ENCODE assay signal across 12 mouse cellular contexts in the genomic region with DNA sequence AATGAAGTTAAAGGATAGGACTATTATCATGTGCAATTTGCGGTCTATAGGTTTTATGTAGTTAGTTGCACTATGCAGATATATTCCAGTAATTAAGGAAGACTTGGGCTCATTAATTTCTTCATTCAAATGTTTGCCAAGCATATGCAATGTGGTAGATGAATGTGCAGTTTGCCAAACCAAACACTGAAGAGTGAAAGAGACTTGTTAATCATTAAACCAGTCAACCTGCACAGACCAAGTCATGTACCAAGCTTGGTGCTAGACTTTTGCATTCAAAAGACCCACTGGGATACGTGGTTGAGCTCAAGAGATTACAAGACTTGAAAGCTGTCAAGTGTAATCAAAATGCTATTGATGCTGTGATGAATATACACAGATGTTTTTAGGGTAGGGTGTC. TPM values are rescaled to one million over a fixed set of nuclear protein-coding genes. Genes with fewer than 3 reads are reported as not detected.
A peak's percentile ranks its signal among the peaks of the same experiment; 100 is the strongest.
DNase-seq lines count a peak whose midpoint lies in the region; ATAC-seq lines count a peak whose summit lies in the region.
"Had no signal": no experiment of that assay in that cellular context is flagged by ENCODE, and none has a peak within 500 bp of the region (broad histone marks: within the 10 kb centered on the region; RNA-seq: fewer than 3 reads in every experiment).

No protein-coding gene starts in this region.

- 0 out of 2 replicates have a peak, but pooled peaks cover 5% of the 10 kb centered on the region for H3K27me3 ChIP-seq in embryonic facial prominence, embryonic 13.5 days
- peaks cover 5% of the 10 kb centered on the region; the same call in 1 of the 2 replicates for H3K27me3 ChIP-seq in embryonic facial prominence, embryonic 10.5 days (replicated peaks; ENCODE audit: low read depth, poor library complexity, severe bottlenecking)
- no peaks in the 10 kb centered on the region for H3K27me3 ChIP-seq in kidney, embryonic 16.5 days (ENCODE audit: insufficient read depth, low read length)
- no peaks in the 10 kb centered on the region for H3K27me3 ChIP-seq in kidney, embryonic 14.5 days (ENCODE audit: control insufficient read depth, insufficient read depth, low read length)
- H3K27me3 ChIP-seq in neural tube, embryonic 15.5 days (replicated peaks): no peaks in the 10 kb centered on the region
- H3K27me3 ChIP-seq: limb, embryonic 13.5 days had no signal

- H3K36me3 ChIP-seq in embryonic facial prominence, embryonic 13.5 days: no peaks in the 10 kb centered on the region
- 0 out of 2 replicates have a peak, but pooled peaks cover 2% of the 10 kb centered on the region for H3K36me3 ChIP-seq in embryonic facial prominence, embryonic 10.5 days (replicated peaks)
- no peaks in the 10 kb centered on the region for H3K36me3 ChIP-seq in kidney, embryonic 16.5 days (ENCODE audit: insufficient read depth, low read length)
- H3K36me3 ChIP-seq in kidney, embryonic 14.5 days (ENCODE audit: control insufficient read depth, insufficient read depth, low read length): no peaks in the 10 kb centered on the region; the same call in 1 of the 2 replicates
- H3K36me3 ChIP-seq in neural tube, embryonic 15.5 days: no peaks in the 10 kb centered on the region
- H3K36me3 ChIP-seq: limb, embryonic 13.5 days had no signal

- ATAC-seq in embryonic facial prominence, embryonic 13.5 days (ENCODE audit: insufficient number of reproducible peaks, insufficient read depth, low FRiP score, low TSS enrichment, low read depth): no peak
- ATAC-seq in kidney, embryonic 16.5 days (ENCODE audit: low FRiP score, low TSS enrichment): no peak; the same call in 1 of the 2 replicates
- ATAC-seq in kidney, embryonic 14.5 days (ENCODE audit: low FRiP score, low TSS enrichment): no peak
- ATAC-seq in neural tube, embryonic 15.5 days (ENCODE audit: low FRiP score): no peak

- H3K4me3 ChIP-seq in embryonic facial prominence, embryonic 13.5 days: no peak overlapping the region
- no peak overlapping the region for H3K4me3 ChIP-seq in embryonic facial prominence, embryonic 10.5 days
- no peak overlapping the region for H3K4me3 ChIP-seq in kidney, embryonic 16.5 days (ENCODE audit: low read length)
- no peak overlapping the region for H3K4me3 ChIP-seq in kidney, embryonic 14.5 days (ENCODE audit: low read length)
- H3K4me3 ChIP-seq in neural tube, embryonic 15.5 days (replicated peaks): no peak overlapping the region

- H3K4me2 ChIP-seq in embryonic facial prominence, embryonic 13.5 days: 0 out of 2 replicates have a peak overlapping the region, but pooled peaks have one; percentile 44
- H3K4me2 ChIP-seq in kidney, embryonic 16.5 days (replicated peaks; ENCODE audit: low read depth, low read length): peak overlapping the region; percentile 51; the same call in 1 of the 2 replicates
- H3K4me2 ChIP-seq in kidney, embryonic 14.5 days (replicated peaks; ENCODE audit: low read depth, low read length): no peak overlapping the region
- H3K4me2 ChIP-seq in neural tube, embryonic 15.5 days: peak overlapping the region; percentile 47; the same call in 1 of the 2 replicates

- DNase-seq in embryonic facial prominence, embryonic 10.5 days (ENCODE audit: low spot score): no peak
- DNase-seq in neural tube, embryonic 10.5 days (ENCODE audit: extremely low spot score, low spot score): no peak
- no peak for DNase-seq in embryo, embryonic 9.5 days (ENCODE audit: extremely low spot score)
- DNase-seq in gastrocnemius, postnatal 10 days: no peak

- H3K9ac ChIP-seq in embryonic facial prominence, embryonic 13.5 days: no peak overlapping the region
- H3K9ac ChIP-seq in kidney, embryonic 16.5 days (replicated peaks; ENCODE audit: low read length): no peak overlapping the region
- no peak overlapping the region for H3K9ac ChIP-seq in kidney, embryonic 14.5 days (ENCODE audit: low read depth, low read length)
- no peak overlapping the region for H3K9ac ChIP-seq in neural tube, embryonic 15.5 days (replicated peaks)

- WGBS in embryonic facial prominence, embryonic 13.5 days: 71% methylated on average over 2 of the region's 2 CpGs
- WGBS in embryonic facial prominence, embryonic 10.5 days: 77% methylated on average over 2 of the region's 2 CpGs
- 68% methylated on average over 2 of the region's 2 CpGs for WGBS in kidney, embryonic 16.5 days
- 74% methylated on average over 2 of the region's 2 CpGs for WGBS in kidney, embryonic 14.5 days
- 71% methylated on average over 2 of the region's 2 CpGs for WGBS in neural tube, embryonic 15.5 days

- no peaks in the 10 kb centered on the region for H3K4me1 ChIP-seq in embryonic facial prominence, embryonic 13.5 days
- H3K4me1 ChIP-seq in embryonic facial prominence, embryonic 10.5 days: no peaks in the 10 kb centered on the region
- no peaks in the 10 kb centered on the region for H3K4me1 ChIP-seq in kidney, embryonic 16.5 days (ENCODE audit: insufficient read depth, low read length)
- H3K4me1 ChIP-seq in kidney, embryonic 14.5 days (ENCODE audit: control insufficient read depth, insufficient read depth, low read length): no peaks in the 10 kb centered on the region
- 0 out of 2 replicates have a peak, but pooled peaks cover 4% of the 10 kb centered on the region for H3K4me1 ChIP-seq in neural tube, embryonic 15.5 days
- H3K4me1 ChIP-seq: forebrain, embryonic 13.5 days had no signal

- no peak overlapping the region for H3K27ac ChIP-seq in embryonic facial prominence, embryonic 13.5 days
- H3K27ac ChIP-seq in embryonic facial prominence, embryonic 10.5 days (replicated peaks): no peak overlapping the region
- no peak overlapping the region for H3K27ac ChIP-seq in kidney, embryonic 16.5 days (ENCODE audit: low read length)
- no peak overlapping the region for H3K27ac ChIP-seq in kidney, embryonic 14.5 days (ENCODE audit: low read depth, low read length)
- no peak overlapping the region for H3K27ac ChIP-seq in neural tube, embryonic 15.5 days (replicated peaks)

- H3K9me3 ChIP-seq in embryonic facial prominence, embryonic 13.5 days: no peaks in the 10 kb centered on the region
- H3K9me3 ChIP-seq in embryonic facial prominence, embryonic 10.5 days: no peaks in the 10 kb centered on the region
- H3K9me3 ChIP-seq in kidney, embryonic 16.5 days (ENCODE audit: low read length): no peaks in the 10 kb centered on the region
- no peaks in the 10 kb centered on the region for H3K9me3 ChIP-seq in kidney, embryonic 14.5 days (ENCODE audit: control insufficient read depth, low read length)
- no peaks in the 10 kb centered on the region for H3K9me3 ChIP-seq in neural tube, embryonic 15.5 days (replicated peaks)
- H3K9me3 ChIP-seq: forebrain, embryonic 13.5 days; limb, embryonic 13.5 days had no signal

RNA-seq across cellular contexts. Expression of a gene that starts 0.6 kb away (rescaled TPM):
- polyA plus RNA-seq in embryonic facial prominence, embryonic 13.5 days (2015; fragmentation: Nextera tagmentation; extraction: Ambion mirVana): 21.5 and 24.9 TPM in 2 replicates
- 22.6 and 24.8 TPM in 2 replicates for polyA plus RNA-seq in embryonic facial prominence, embryonic 10.5 days (2016; fragmentation: Nextera tagmentation; extraction: Ambion mirVana)
- polyA plus RNA-seq in kidney, embryonic 16.5 days (2015; fragmentation: Nextera tagmentation; extraction: Ambion mirVana): 39.1 and 40.4 TPM in 2 replicates
- polyA plus RNA-seq in kidney, embryonic 14.5 days (2014; fragmentation: Nextera tagmentation; extraction: Ambion mirVana): 36.1 and 45.4 TPM in 2 replicates
- polyA plus RNA-seq in neural tube, embryonic 15.5 days (2015; fragmentation: Nextera tagmentation; extraction: Ambion mirVana): 32.9 and 34.0 TPM in 2 replicates
- 10 to 100 TPM; 13.6 to 13.9 TPM for total RNA-seq in gastrocnemius, postnatal 10 days (2021)

RNA-seq across cellular contexts. Expression of a gene that starts 26.2 kb away (rescaled TPM):
- 2.0 and 2.2 TPM in 2 replicates for polyA plus RNA-seq in embryonic facial prominence, embryonic 13.5 days (2015; fragmentation: Nextera tagmentation; extraction: Ambion mirVana)
- 0.86 and 1.4 TPM in 2 replicates for polyA plus RNA-seq in embryonic facial prominence, embryonic 10.5 days (2016; fragmentation: Nextera tagmentation; extraction: Ambion mirVana)
- polyA plus RNA-seq in kidney, embryonic 16.5 days (2015; fragmentation: Nextera tagmentation; extraction: Ambion mirVana): 2.4 and 3.0 TPM in 2 replicates
- 2.2 and 4.0 TPM in 2 replicates for polyA plus RNA-seq in kidney, embryonic 14.5 days (2014; fragmentation: Nextera tagmentation; extraction: Ambion mirVana)
- 1.4 and 1.7 TPM in 2 replicates for polyA plus RNA-seq in neural tube, embryonic 15.5 days (2015; fragmentation: Nextera tagmentation; extraction: Ambion mirVana)
- 10 to 100 TPM in 1 of 2 experiments, 1 to 10 TPM in 1; 9.5 to 10.3 TPM for total RNA-seq in gastrocnemius, postnatal 10 days (2021)

RNA-seq across cellular contexts. Expression of a gene that starts 56.8 kb away (rescaled TPM):
- polyA plus RNA-seq in embryonic facial prominence, embryonic 13.5 days (2015; fragmentation: Nextera tagmentation; extraction: Ambion mirVana): 0.27 and 0.48 TPM in 2 replicates
- 0.39 and 0.71 TPM in 2 replicates for polyA plus RNA-seq in embryonic facial prominence, embryonic 10.5 days (2016; fragmentation: Nextera tagmentation; extraction: Ambion mirVana)
- polyA plus RNA-seq in kidney, embryonic 16.5 days (2015; fragmentation: Nextera tagmentation; extraction: Ambion mirVana): 0.32 and 0.49 TPM in 2 replicates
- 0.08 and 0.40 TPM in 2 replicates for polyA plus RNA-seq in kidney, embryonic 14.5 days (2014; fragmentation: Nextera tagmentation; extraction: Ambion mirVana)
- 5.0 and 5.3 TPM in 2 replicates for polyA plus RNA-seq in neural tube, embryonic 15.5 days (2015; fragmentation: Nextera tagmentation; extraction: Ambion mirVana)
- total RNA-seq in gastrocnemius, postnatal 10 days (2021): not detected
- total RNA-seq: MEL; monocyte, adult 5-6 weeks had no signal
